Mouse (Mus musculus): ENCODE results near the gene Ankrd10. TPM values are rescaled to one million over a fixed set of nuclear protein-coding genes. Genes with fewer than 3 reads are reported as not detected.

Ankrd10 gene
- total and polyA plus RNA-seq, 3 experiments = 19.3 to 39.9 (median 21.5) TPM

DNA sequence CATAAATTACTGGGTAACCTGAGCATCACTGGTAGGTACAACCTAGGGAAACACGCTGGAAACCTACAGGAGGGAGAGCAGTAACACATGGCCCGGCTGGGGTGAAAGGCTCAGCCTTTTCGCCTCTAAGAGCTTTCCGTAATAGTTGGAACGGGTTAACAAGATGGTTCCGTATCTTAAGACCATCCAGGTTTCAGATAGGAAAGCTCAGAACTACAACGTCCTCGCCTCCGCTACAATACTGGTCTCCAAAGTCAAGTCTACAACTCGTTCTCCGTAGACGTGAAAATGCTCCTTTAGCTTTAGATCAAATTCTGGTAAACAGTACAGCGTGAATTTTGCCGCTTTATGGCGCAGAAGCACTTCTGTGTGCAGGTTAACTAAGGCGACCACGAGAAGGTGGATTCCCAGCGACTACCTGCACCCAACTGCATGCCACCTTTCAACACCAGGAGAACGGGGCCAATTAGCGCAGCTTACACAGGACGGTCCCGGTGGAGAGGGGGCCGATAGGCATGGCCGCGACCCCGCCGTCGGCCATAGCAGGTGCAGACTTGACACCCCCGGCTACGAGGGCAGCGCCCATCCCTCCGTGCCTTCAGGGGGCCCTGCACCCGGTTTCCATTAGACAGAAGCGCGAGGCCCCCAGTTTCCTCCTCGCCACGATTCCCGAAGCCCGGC, 1.1 kb downstream of the Ankrd10 start:
- WGBS = 4% methylated on average over 39 of the region's 39 CpGs
- peak overlapping the region; percentile 69 for H3K4me3 ChIP-seq

DNA sequence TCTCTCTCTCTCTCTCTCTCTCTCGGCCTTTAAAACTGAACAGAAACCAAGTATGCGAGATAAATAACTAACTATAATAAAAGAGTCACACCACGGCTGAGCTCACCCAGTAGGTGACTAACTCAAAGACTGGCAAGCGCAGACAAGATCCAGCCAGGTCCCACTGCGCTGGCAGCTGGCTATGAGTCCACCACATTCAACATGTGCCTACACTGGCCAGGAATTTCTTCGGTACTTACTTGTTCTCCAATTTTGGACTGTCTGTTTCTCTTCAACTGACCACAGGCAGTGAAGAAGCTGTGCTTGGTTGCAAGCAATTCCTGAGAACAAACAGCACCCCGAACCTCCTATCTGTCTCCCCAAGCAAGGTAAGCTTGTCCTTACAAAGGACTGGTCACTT, 2.1 kb downstream of the Ankrd10 start:
- Histone ChIP-seq H3K9ac (ENCODE audit: low read depth, low read length) (peak overlapping the region; percentile 10; the same call in 1 of the 2 replicates), H3K79me2 (replicated peaks; ENCODE audit: control insufficient read depth, insufficient read depth, low read length) (peaks cover 2% of the 10 kb centered on the region; the same call in 1 of the 2 replicates), H3K27me3 (ENCODE audit: control insufficient read depth, insufficient read depth, low read length) (no peaks in the 10 kb centered on the region), H3K36me3 (ENCODE audit: control insufficient read depth, insufficient read depth, low read length) (peaks cover 13% of the 10 kb centered on the region), H3K4me1 (ENCODE audit: control insufficient read depth, insufficient read depth, low read length) (peaks cover 12% of the 10 kb centered on the region), H3K27ac (peak overlapping the region; percentile 94), H3K4me3 (no peak overlapping the region)
- peak in 1 of 2 experiments; percentile 47 for DNase-seq
- 44% methylated on average over 7 of the region's 7 CpGs for WGBS
- intact Hi-C loops (cut with DNase I) = loop anchor here (5.0 to 10.0 kb wide), 2 partner anchors 69 to 121 kb away; partner anchors contain the start of gene 1700016D06Rik
- TF ChIP-seq CTCF (IDR thresholded peaks at IDR 0.05) (no peak), POLR2A (IDR thresholded peaks at IDR 0.05; ENCODE audit: insufficient read depth, low read depth, low read length) (no peak; the same call in 1 of the 2 replicates), EP300 (IDR thresholded peaks at IDR 0.05; ENCODE audit: insufficient read depth, low read depth, low read length) (no peak)

More for the DNA sequence above, 1.1 kb downstream of the Ankrd10 start:
- Histone ChIP-seq H3K9ac (ENCODE audit: low read depth, low read length) (peak overlapping the region; percentile 85), H3K4me1 (ENCODE audit: control insufficient read depth, insufficient read depth, low read length) (peaks cover 8% of the 10 kb centered on the region), H3K79me2 (replicated peaks; ENCODE audit: control insufficient read depth, insufficient read depth, low read length) (peaks cover 2% of the 10 kb centered on the region; the same call in 1 of the 2 replicates), H3K36me3 (ENCODE audit: control insufficient read depth, insufficient read depth, low read length) (peaks cover 8% of the 10 kb centered on the region; the same call in 1 of the 2 replicates), H3K27ac (peak overlapping the region; percentile 94), H3K27me3 (ENCODE audit: control insufficient read depth, insufficient read depth, low read length) (no peaks in the 10 kb centered on the region)
- TF ChIP-seq CTCF (IDR thresholded peaks at IDR 0.05) = no peak
- 0 out of 2 replicates have a peak, but pooled peaks have one; percentile 39 for TF ChIP-seq POLR2A (IDR thresholded peaks at IDR 0.05; ENCODE audit: insufficient read depth, low read depth, low read length)
- no peak for DNase-seq
- intact Hi-C loops (cut with DNase I) = loop anchor here (2.0 to 10.0 kb wide), 4 partner anchors 58 to 120 kb away; partner anchors contain the start of gene 1700016D06Rik

DNA sequence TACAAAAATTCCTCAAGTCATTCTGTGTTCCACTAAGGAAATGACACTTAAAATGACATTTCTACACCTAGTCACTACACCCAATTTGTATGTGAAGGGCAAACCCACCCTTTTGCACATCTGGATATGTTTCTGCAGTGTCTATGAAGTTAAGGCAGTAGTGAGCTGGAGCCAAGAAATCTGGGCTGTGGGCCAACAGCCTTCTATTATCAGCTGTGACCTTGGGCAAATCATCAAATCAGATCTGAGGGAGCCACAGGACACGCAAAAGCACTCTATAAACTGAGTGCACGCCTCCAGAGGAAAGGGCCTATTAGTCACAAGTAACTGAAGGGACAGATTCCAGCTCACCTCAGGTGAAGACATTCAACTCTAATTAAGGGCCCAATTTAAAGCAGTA, 3.2 kb downstream of the Ankrd10 start:
- Histone ChIP-seq H3K79me2 (replicated peaks; ENCODE audit: control insufficient read depth, insufficient read depth, low read length) (peaks cover 2% of the 10 kb centered on the region; the same call in 1 of the 2 replicates), H3K4me1 (ENCODE audit: control insufficient read depth, insufficient read depth, low read length) (peaks cover 13% of the 10 kb centered on the region), H3K27me3 (ENCODE audit: control insufficient read depth, insufficient read depth, low read length) (no peaks in the 10 kb centered on the region), H3K27ac (peak overlapping the region; percentile 66), H3K9ac (ENCODE audit: low read depth, low read length) (no peak overlapping the region), H3K4me3 (no peak overlapping the region), H3K36me3 (ENCODE audit: control insufficient read depth, insufficient read depth, low read length) (peaks cover 13% of the 10 kb centered on the region)
- peak; percentile 73 to 78 for DNase-seq
- 6% methylated on average over 2 of the region's 2 CpGs for WGBS
- TF ChIP-seq CTCF (IDR thresholded peaks at IDR 0.05) (0 out of 2 replicates have a peak, but pooled peaks have one; percentile 0), POLR2A (IDR thresholded peaks at IDR 0.05; ENCODE audit: insufficient read depth, low read depth, low read length) (no peak), EP300 (IDR thresholded peaks at IDR 0.05; ENCODE audit: insufficient read depth, low read depth, low read length) (0 out of 2 replicates have a peak, but pooled peaks have one; percentile 56)
- intact Hi-C loops (cut with DNase I) = loop anchor here (5.0 to 10.0 kb wide), 2 partner anchors 70 to 122 kb away; partner anchors contain the start of gene 1700016D06Rik

DNA sequence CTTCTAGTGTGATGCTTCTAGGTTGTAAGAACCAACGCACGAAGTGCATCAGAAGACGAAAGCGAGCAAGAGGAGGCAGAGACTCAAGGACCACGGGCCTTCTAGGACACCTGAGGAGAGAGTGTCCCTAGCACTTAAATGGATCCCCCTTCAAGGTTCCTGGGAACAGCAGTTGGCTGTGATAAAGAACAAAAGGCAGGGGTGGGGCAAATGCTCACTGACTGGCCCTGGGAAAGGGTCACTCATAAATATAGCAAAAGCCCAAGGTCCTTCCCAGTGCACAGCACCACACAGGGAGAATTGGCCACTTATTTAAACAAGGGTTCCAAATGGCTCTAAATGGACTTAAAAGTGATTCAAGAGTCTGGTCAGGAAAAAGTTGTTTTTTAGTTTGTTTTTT, 6.4 kb downstream of the Ankrd10 start:
- no peak for DNase-seq
- peaks cover 15% of the 10 kb centered on the region for H3K4me1 ChIP-seq (ENCODE audit: control insufficient read depth, insufficient read depth, low read length)
- H3K4me3 ChIP-seq = no peak overlapping the region
- TF ChIP-seq EP300 (IDR thresholded peaks at IDR 0.05; ENCODE audit: insufficient read depth, low read depth, low read length) (no peak), POLR2A (IDR thresholded peaks at IDR 0.05; ENCODE audit: insufficient read depth, low read depth, low read length) (no peak), CTCF (IDR thresholded peaks at IDR 0.05) (no peak)
- intact Hi-C loops (cut with DNase I) = no loop called here
- peaks cover 25% of the 10 kb centered on the region for H3K36me3 ChIP-seq (ENCODE audit: control insufficient read depth, insufficient read depth, low read length)
- H3K27ac ChIP-seq = no peak overlapping the region
- H3K9ac ChIP-seq (ENCODE audit: low read depth, low read length) = no peak overlapping the region
- peaks cover 5% of the 10 kb centered on the region for H3K79me2 ChIP-seq (replicated peaks; ENCODE audit: control insufficient read depth, insufficient read depth, low read length)
- 76% methylated on average over 5 of the region's 5 CpGs for WGBS
- H3K27me3 ChIP-seq (ENCODE audit: control insufficient read depth, insufficient read depth, low read length) = no peaks in the 10 kb centered on the region

DNA sequence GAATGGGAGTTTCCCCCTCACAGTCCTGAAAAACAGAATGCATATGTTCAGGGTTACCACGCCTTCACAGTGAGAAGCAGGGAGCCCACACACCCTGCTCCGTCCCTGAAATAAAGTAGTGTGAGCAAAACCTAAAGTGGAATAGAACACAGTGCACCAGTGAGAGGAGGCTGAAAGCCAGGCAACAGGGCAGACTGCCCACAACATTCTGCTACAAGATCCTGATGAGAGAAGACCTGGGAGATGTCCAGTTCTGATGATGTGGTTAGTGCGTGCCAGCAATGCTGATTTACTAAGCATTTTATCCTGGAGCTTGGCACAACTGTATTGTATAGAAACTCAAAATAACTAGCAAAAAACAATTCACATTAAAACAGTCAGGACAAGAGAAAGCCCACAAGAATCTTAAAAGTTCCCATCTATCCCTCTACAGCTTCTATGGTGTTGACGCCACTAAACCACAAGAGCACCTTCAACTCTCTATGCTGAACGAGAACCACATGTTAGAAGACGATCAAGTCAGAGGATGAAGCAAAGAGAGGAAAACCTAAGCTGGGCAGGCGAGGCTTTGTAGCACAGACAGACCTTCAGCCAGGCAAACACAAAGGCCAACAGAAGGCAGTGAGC, 6.9 kb downstream of the Ankrd10 start:
- 58% methylated on average over 7 of the region's 7 CpGs for WGBS
- Histone ChIP-seq H3K9ac (ENCODE audit: low read depth, low read length) (no peak overlapping the region), H3K4me1 (ENCODE audit: control insufficient read depth, insufficient read depth, low read length) (peaks cover 14% of the 10 kb centered on the region), H3K4me3 (no peak overlapping the region), H3K79me2 (replicated peaks; ENCODE audit: control insufficient read depth, insufficient read depth, low read length) (peaks cover 5% of the 10 kb centered on the region), H3K27me3 (ENCODE audit: control insufficient read depth, insufficient read depth, low read length) (no peaks in the 10 kb centered on the region), H3K36me3 (ENCODE audit: control insufficient read depth, insufficient read depth, low read length) (peaks cover 25% of the 10 kb centered on the region), H3K27ac (no peak overlapping the region)
- TF ChIP-seq CTCF (IDR thresholded peaks at IDR 0.05) (no peak), POLR2A (IDR thresholded peaks at IDR 0.05; ENCODE audit: insufficient read depth, low read depth, low read length) (no peak), EP300 (IDR thresholded peaks at IDR 0.05; ENCODE audit: insufficient read depth, low read depth, low read length) (no peak)
- DNase-seq = no peak
- intact Hi-C loops (cut with DNase I) = no loop called here
